Mouse (Mus musculus): ENCODE measurements at regions not wholly inside any gene's neighbourhood (a gene's known extent, or its start where the extent isn't known, plus 50 kb on each side); places are given as distances from the start of the nearest gene placed in this dataset.

- Histone ChIP-seq H3K4me3 (ENCODE audit: low read depth, low read length) (peak overlapping the region; percentile 15; the same call in 1 of the 2 replicates), H3K4me1 (ENCODE audit: control insufficient read depth, insufficient read depth, low read length) (peaks cover 51% of the 10 kb centered on the region), H3K27me3 (ENCODE audit: control insufficient read depth, insufficient read depth, low read length) (no peaks in the 10 kb centered on the region), H3K9ac (ENCODE audit: low read length) (peak overlapping the region; percentile 61), H3K9me3 (ENCODE audit: control insufficient read depth, low read length) (no peaks in the 10 kb centered on the region), H3K4me2 (ENCODE audit: low read depth) (peak overlapping the region; percentile 41), H3K36me3 (ENCODE audit: control insufficient read depth, insufficient read depth, low read length) (no peaks in the 10 kb centered on the region), H3K27ac (ENCODE audit: low read depth, low read length) (peak overlapping the region; percentile 100)
- WGBS: 11% methylated on average over 38 of the region's 38 CpGs
- ATAC-seq (ENCODE audit: insufficient read depth, low FRiP score, low TSS enrichment) (peak; percentile 29; the same call in 1 of the 2 replicates), DNase-seq (ENCODE audit: low spot score) (peak; percentile 86)
Observed at GRCm38 (mm10) chr2:30725601-30726489, 77.6 kb downstream of the 1700001O22Rik start.

GRCm38 (mm10) chr2:30725186-30725585 lies 78.3 kb downstream of the 1700001O22Rik start:
- Histone ChIP-seq H3K27me3 (ENCODE audit: control insufficient read depth, insufficient read depth, low read length) (no peaks in the 10 kb centered on the region), H3K27ac (ENCODE audit: low read depth, low read length) (peak overlapping the region; percentile 100), H3K36me3 (ENCODE audit: control insufficient read depth, insufficient read depth, low read length) (no peaks in the 10 kb centered on the region), H3K4me2 (ENCODE audit: low read depth) (peak overlapping the region; percentile 41), H3K4me1 (ENCODE audit: control insufficient read depth, insufficient read depth, low read length) (peaks cover 58% of the 10 kb centered on the region), H3K9ac (ENCODE audit: low read length) (peak overlapping the region; percentile 61), H3K9me3 (ENCODE audit: control insufficient read depth, low read length) (no peaks in the 10 kb centered on the region), H3K4me3 (ENCODE audit: low read depth, low read length) (no peak overlapping the region; the same call in 1 of the 2 replicates)
- DNase-seq (ENCODE audit: low spot score): no peak
- no peak for ATAC-seq (ENCODE audit: insufficient read depth, low FRiP score, low TSS enrichment)
- WGBS: 30% methylated on average over 10 of the region's 10 CpGs

- DNase-seq (ENCODE audit: low spot score) (no peak), ATAC-seq (ENCODE audit: insufficient read depth, low FRiP score, low TSS enrichment) (no peak)
- H3K27ac ChIP-seq (ENCODE audit: low read depth, low read length): peak overlapping the region; percentile 100
- no peaks in the 10 kb centered on the region for H3K36me3 ChIP-seq (ENCODE audit: control insufficient read depth, insufficient read depth, low read length)
- no peak overlapping the region; the same call in 1 of the 2 replicates for H3K9ac ChIP-seq (ENCODE audit: low read length)
- H3K4me2 ChIP-seq (ENCODE audit: low read depth): no peak overlapping the region
- H3K4me3 ChIP-seq (ENCODE audit: low read depth, low read length): no peak overlapping the region
- H3K9me3 ChIP-seq (ENCODE audit: control insufficient read depth, low read length): no peaks in the 10 kb centered on the region
- peaks cover 64% of the 10 kb centered on the region for H3K4me1 ChIP-seq (ENCODE audit: control insufficient read depth, insufficient read depth, low read length)
- no peaks in the 10 kb centered on the region for H3K27me3 ChIP-seq (ENCODE audit: control insufficient read depth, insufficient read depth, low read length)
Observed at GRCm38 (mm10) chr2:30724521-30724920, 78.9 kb downstream of the 1700001O22Rik start.

- peak; percentile 56 for DNase-seq (ENCODE audit: low spot score)
- Histone ChIP-seq H3K9me3 (ENCODE audit: control insufficient read depth, low read length) (no peaks in the 10 kb centered on the region), H3K4me3 (ENCODE audit: low read depth, low read length) (no peak overlapping the region), H3K27me3 (ENCODE audit: control insufficient read depth, insufficient read depth, low read length) (no peaks in the 10 kb centered on the region), H3K4me1 (ENCODE audit: control insufficient read depth, insufficient read depth, low read length) (peaks cover 72% of the 10 kb centered on the region), H3K36me3 (ENCODE audit: control insufficient read depth, insufficient read depth, low read length) (no peaks in the 10 kb centered on the region), H3K9ac (ENCODE audit: low read length) (peak overlapping the region; percentile 62), H3K27ac (ENCODE audit: low read depth, low read length) (peak overlapping the region; percentile 100), H3K4me2 (ENCODE audit: low read depth) (no peak overlapping the region)
- no peak for ATAC-seq (ENCODE audit: insufficient read depth, low FRiP score, low TSS enrichment)
- 11% methylated on average over 10 of the region's 10 CpGs for WGBS
Observed at GRCm38 (mm10) chr2:30723059-30723587, 80.3 kb downstream of the 1700001O22Rik start.

- H3K27ac ChIP-seq (ENCODE audit: low read depth, low read length): peak overlapping the region; percentile 100
- peaks cover 79% of the 10 kb centered on the region for H3K4me1 ChIP-seq (ENCODE audit: control insufficient read depth, insufficient read depth, low read length)
- H3K4me2 ChIP-seq (ENCODE audit: low read depth): no peak overlapping the region
- H3K9me3 ChIP-seq (ENCODE audit: control insufficient read depth, low read length): no peaks in the 10 kb centered on the region
- peak overlapping the region; percentile 62 for H3K9ac ChIP-seq (ENCODE audit: low read length)
- DNase-seq (ENCODE audit: low spot score) (peak; percentile 54), ATAC-seq (ENCODE audit: insufficient read depth, low FRiP score, low TSS enrichment) (no peak)
- 14% methylated on average over 7 of the region's 7 CpGs for WGBS
- H3K27me3 ChIP-seq (ENCODE audit: control insufficient read depth, insufficient read depth, low read length): no peaks in the 10 kb centered on the region
- H3K36me3 ChIP-seq (ENCODE audit: control insufficient read depth, insufficient read depth, low read length): no peaks in the 10 kb centered on the region
- H3K4me3 ChIP-seq (ENCODE audit: low read depth, low read length): no peak overlapping the region
Observed at GRCm38 (mm10) chr2:30722263-30723050, 81.0 kb downstream of the 1700001O22Rik start.

DNA sequence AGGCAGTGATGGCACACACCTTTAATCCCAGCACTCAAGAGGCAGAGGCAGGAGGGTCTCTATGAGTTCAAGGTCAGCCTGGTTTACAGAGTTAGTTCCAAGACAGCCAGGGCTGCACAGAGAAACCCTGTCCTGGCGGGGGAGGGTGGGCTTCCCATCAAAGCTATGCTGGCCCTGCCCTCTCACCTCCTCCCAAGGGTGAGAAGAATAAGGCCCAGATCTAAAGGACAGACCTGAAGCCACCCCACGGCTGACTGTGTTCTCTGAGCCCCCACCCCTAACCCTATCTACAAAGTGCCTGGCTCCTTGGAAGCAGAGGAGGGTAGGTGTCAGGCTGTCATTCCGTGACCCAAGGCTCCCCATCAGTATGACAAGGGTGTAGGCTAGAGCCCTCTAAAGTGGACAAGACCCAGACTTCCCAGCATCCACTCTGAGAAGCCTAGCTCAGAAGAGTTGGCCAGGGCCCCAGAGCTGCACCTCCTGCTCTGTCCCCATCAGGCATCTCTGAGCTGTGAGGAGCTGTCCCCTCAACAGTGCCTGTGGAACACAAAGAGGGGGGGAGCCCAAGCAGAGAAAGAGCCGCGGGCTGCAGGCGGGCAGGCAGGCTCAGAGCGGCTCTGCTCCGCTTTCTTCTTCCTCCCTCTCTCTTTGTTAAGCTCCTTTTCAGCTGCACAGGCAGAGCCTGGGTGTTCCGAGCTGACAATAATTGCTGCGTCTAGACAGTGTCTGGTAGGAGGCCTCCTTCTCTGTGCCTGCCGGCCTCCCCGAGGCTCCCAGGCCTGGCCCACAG lies 81.8 kb downstream of the 1700001O22Rik start:
- H3K9me3 ChIP-seq (ENCODE audit: control insufficient read depth, low read length): no peaks in the 10 kb centered on the region
- no peaks in the 10 kb centered on the region for H3K27me3 ChIP-seq (ENCODE audit: control insufficient read depth, insufficient read depth, low read length)
- 10% methylated on average over 12 of the region's 12 CpGs for WGBS
- no peaks in the 10 kb centered on the region for H3K36me3 ChIP-seq (ENCODE audit: control insufficient read depth, insufficient read depth, low read length)
- H3K4me1 ChIP-seq (ENCODE audit: control insufficient read depth, insufficient read depth, low read length): peaks cover 87% of the 10 kb centered on the region
- ATAC-seq (ENCODE audit: insufficient read depth, low FRiP score, low TSS enrichment) (peak; percentile 48), DNase-seq (ENCODE audit: low spot score) (peak; percentile 83)
- no peak overlapping the region for H3K4me3 ChIP-seq (ENCODE audit: low read depth, low read length)
- peak overlapping the region; percentile 100 for H3K27ac ChIP-seq (ENCODE audit: low read depth, low read length)
- H3K4me2 ChIP-seq (ENCODE audit: low read depth): no peak overlapping the region
- peak overlapping the region; percentile 62 for H3K9ac ChIP-seq (ENCODE audit: low read length)

- Histone ChIP-seq H3K27me3 (ENCODE audit: control insufficient read depth, insufficient read depth, low read length) (no peaks in the 10 kb centered on the region), H3K9me3 (ENCODE audit: control insufficient read depth, low read length) (no peaks in the 10 kb centered on the region), H3K9ac (ENCODE audit: low read length) (peak overlapping the region; percentile 70), H3K36me3 (ENCODE audit: control insufficient read depth, insufficient read depth, low read length) (no peaks in the 10 kb centered on the region), H3K4me1 (ENCODE audit: control insufficient read depth, insufficient read depth, low read length) (peaks cover 91% of the 10 kb centered on the region), H3K4me2 (ENCODE audit: low read depth) (peak overlapping the region; percentile 48; the same call in 1 of the 2 replicates), H3K4me3 (ENCODE audit: low read depth, low read length) (no peak overlapping the region), H3K27ac (ENCODE audit: low read depth, low read length) (peak overlapping the region; percentile 100)
- no peak for DNase-seq (ENCODE audit: low spot score)
- no peak for ATAC-seq (ENCODE audit: insufficient read depth, low FRiP score, low TSS enrichment)
- WGBS: 69% methylated on average over 5 of the region's 5 CpGs
Observed at GRCm38 (mm10) chr2:30721048-30721461, 82.4 kb downstream of the 1700001O22Rik start.

DNA sequence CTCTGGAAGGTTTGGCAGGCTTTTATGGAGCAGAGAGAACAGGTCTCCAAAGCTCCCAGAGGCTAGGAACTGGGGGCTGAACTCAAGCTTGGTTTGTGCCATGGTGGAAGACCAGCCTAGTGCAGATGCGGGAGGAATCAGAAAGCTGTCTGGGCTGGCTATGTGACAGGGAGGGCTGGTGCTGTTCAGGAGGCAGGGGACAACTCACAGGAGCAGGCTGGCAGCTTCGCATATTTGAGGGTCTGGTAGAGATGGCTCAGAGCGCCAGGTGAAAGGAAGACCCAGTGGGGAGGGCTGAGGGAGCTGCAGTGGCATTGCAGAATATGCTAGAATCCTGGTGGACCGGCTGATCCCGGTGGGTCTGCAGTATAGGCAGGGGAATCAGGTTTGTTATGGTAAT lies 83.2 kb downstream of the 1700001O22Rik start:
- WGBS: 39% methylated on average over 5 of the region's 5 CpGs

More for the DNA sequence above, 83.2 kb downstream of the 1700001O22Rik start:
- peaks cover 89% of the 10 kb centered on the region for H3K4me1 ChIP-seq (ENCODE audit: control insufficient read depth, insufficient read depth, low read length)
- H3K9ac ChIP-seq (ENCODE audit: low read length): peak overlapping the region; percentile 70
- H3K27ac ChIP-seq (ENCODE audit: low read depth, low read length): peak overlapping the region; percentile 100
- no peak overlapping the region for H3K4me3 ChIP-seq (ENCODE audit: low read depth, low read length)
- H3K4me2 ChIP-seq (ENCODE audit: low read depth): peak overlapping the region; percentile 48
- ATAC-seq (ENCODE audit: insufficient read depth, low FRiP score, low TSS enrichment): no peak
- no peaks in the 10 kb centered on the region for H3K27me3 ChIP-seq (ENCODE audit: control insufficient read depth, insufficient read depth, low read length)
- no peaks in the 10 kb centered on the region for H3K36me3 ChIP-seq (ENCODE audit: control insufficient read depth, insufficient read depth, low read length)
- no peaks in the 10 kb centered on the region for H3K9me3 ChIP-seq (ENCODE audit: control insufficient read depth, low read length)
- DNase-seq (ENCODE audit: low spot score): no peak

Data from neural tube, embryonic 11.5 days (tissue).